Mouse (Mus musculus): Measurements from ENCODE around the gene Kcnj1.

DNA sequence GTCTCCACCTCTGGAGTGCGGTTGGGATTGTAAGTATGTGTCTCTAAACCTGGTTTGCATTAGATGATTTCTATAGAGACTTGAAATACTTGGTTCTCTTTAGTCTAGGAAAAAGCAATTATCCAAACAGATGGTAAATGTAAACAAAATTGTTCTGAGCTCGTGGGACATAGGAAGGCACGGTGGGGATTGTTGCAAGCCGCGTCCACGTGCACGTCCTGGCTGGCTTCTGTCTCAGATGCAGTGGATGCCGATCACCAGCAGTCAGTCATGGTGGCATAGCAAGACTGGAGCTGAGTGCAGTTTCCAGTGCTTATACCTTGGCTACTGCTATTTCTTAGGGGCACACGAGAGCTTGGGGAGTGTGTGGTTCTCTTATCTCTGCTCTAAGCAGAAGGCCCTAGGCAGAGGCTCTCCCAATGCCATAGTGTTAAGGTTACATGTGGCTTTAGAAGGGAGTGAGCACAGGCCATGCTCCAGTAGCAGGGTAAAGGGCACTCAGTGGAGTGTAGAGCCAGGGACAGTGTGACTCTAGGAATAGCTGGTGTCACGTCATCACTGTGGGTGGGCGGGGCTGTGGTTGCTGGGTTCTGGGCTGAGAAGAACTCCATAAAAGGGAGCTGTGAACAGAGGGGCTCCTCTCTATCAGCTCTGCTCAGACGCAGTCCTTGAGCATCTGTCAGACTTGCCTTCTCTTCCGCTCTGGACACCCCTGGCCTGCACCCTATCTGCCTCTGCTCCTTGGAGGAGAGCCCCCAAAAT, 36.7 kb upstream of the Kcnj1 start:
- TF ChIP-seq CTCF (IDR thresholded peaks at IDR 0.05; ENCODE audit: low read depth) (no peak), EP300 (IDR thresholded peaks at IDR 0.05; ENCODE audit: low read depth) (no peak)

Measured in liver, embryonic 14.5 days (tissue).